Mouse (Mus musculus) E14TG2a.4 (cell line): ENCODE measurements around the gene Fth1.

Experiments
- CTCF ChIP-seq: conservative IDR thresholded peaks from 2 replicates; pipeline ENCODE4 v1.5.1; 2014; ENCODE audit warnings: low read length
- NANOG ChIP-seq: IDR thresholded peaks from 2 replicates; pipeline ENCODE4 v1.6.1; 2014; ENCODE audit warnings: borderline replicate concordance, low read length, mixed read lengths
- POU5F1 ChIP-seq: IDR thresholded peaks from 2 replicates; pipeline ENCODE4 v1.6.1; 2014; ENCODE audit warnings: low read length, borderline replicate concordance

DNA sequence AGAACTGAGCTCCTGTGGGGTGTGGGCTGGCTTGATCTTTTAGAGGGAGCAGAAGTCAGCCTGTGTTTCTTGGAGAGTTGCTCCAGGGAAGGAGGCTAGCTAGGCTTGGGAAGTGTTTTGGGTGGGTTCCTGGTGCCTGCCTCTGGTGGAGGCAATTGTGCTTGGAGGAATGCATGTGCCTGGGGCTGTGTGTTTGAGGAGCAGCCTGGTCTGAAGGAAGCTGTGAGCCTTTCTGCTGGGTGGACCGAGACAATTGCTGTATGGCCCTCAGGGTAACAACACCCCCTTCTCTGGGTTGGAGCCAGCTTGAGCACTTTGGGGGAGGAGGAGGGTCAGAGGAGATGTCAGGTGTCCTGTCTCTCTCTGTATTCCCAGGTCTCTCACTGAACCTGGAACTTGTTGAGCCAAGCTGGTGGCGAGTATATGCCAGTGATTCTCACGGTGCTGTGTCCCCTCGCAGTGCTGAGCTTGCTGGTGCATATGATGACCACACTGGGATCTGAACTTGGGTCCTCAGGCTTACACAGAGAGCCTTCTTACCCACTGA is 38.9 kb downstream of the Fth1 start:
- TF ChIP-seq POU5F1 (no peak), CTCF (no peak), NANOG (no peak)
